Mouse (Mus musculus) spleen, adult 2 months (tissue): ENCODE measurements around the gene Slc6a20b. TPM values are rescaled to one million over a fixed set of nuclear protein-coding genes. Genes with fewer than 3 reads are reported as not detected.

Source experiments
- DNase-seq, 2 experiments: peaks; one replicate each; pipeline versions ENCODE4 v3.0.0 to v3.0.0-alpha.2; 2012 to 2021; ENCODE audit warnings: low spot score in 2 of 2, low read depth in 1 of 2
- H3K27ac ChIP-seq: fragments of 200-500 bp; 2 replicates; pipeline ENCODE4 v1.5.1; 2012; ENCODE audit warnings: low read length, inconsistent platforms; ENCODE audit not compliant: insufficient read depth
- H3K27me3 ChIP-seq: fragments of 200-500 bp; 2 replicates; pipeline ENCODE4 v1.6.1; 2012; ENCODE audit warnings: mild to moderate bottlenecking, moderate library complexity, low read length, inconsistent platforms; ENCODE audit not compliant: control insufficient read depth, insufficient read depth
- H3K36me3 ChIP-seq: fragments of 200-500 bp; 2 replicates; pipeline ENCODE4 v1.6.1; 2012; ENCODE audit warnings: mild to moderate bottlenecking, low read length, inconsistent platforms; ENCODE audit not compliant: control insufficient read depth, insufficient read depth
- H3K4me1 ChIP-seq: fragments of 200-500 bp; 2 replicates; pipeline ENCODE4 v1.6.1; 2011; ENCODE audit warnings: inconsistent platforms; ENCODE audit not compliant: control insufficient read depth, insufficient read depth, insufficient read length
- H3K4me3 ChIP-seq: fragments of 200-500 bp; 2 replicates; pipeline ENCODE4 v1.5.1; 2011; ENCODE audit warnings: mild to moderate bottlenecking, inconsistent platforms; ENCODE audit not compliant: insufficient read depth, insufficient read length; ENCODE audit errors: extremely low read depth
- CTCF ChIP-seq: fragments of 200-500 bp; IDR thresholded peaks from 2 replicates; pipeline ENCODE4 v1.5.1; 2011; ENCODE audit warnings: mild to moderate bottlenecking, inconsistent platforms; ENCODE audit not compliant: insufficient read depth, insufficient read length, insufficient replicate concordance; ENCODE audit errors: extremely low read depth
- POLR2A ChIP-seq: fragments of 200-500 bp; IDR thresholded peaks from 2 replicates; pipeline ENCODE4 v1.6.1; 2011; ENCODE audit warnings: low read depth, low read length, inconsistent platforms
- WGBS: fragments of 180-500 bp; shearing (Covaris S2); methylation state at CpG from one replicate; pipeline ENCODE4 v1.1.7; 2018; 5-methylcytosine and 5-hydroxymethylcytosine counted together
- polyA plus RNA-seq: library from polyadenylated mRNA; depleted of rRNA; stranded (reverse); fragments of >200 nt; gene quantifications from 2 replicates; pipeline ENCODE4 v1.2.3, GENCODE M21; 2012

Gene Slc6a20b
- polyA plus RNA-seq, 1 experiment: 0.25 TPM

- H3K4me1 ChIP-seq: no peaks in the 10 kb centered on the region
- TF ChIP-seq POLR2A: no peak
- TF ChIP-seq CTCF: no peak
- no peak for DNase-seq
- H3K4me3 ChIP-seq: no peak overlapping the region
- no peak overlapping the region for H3K27ac ChIP-seq
- no peaks in the 10 kb centered on the region for H3K36me3 ChIP-seq
- 58% methylated on average over 3 of the region's 3 CpGs for WGBS
- H3K27me3 ChIP-seq: no peaks in the 10 kb centered on the region
Measured at GRCm38 (mm10) chr9:123657457-123657856, 25.1 kb upstream of the Slc6a20b start.

- no peak overlapping the region for H3K4me3 ChIP-seq
- no peaks in the 10 kb centered on the region for H3K4me1 ChIP-seq
- TF ChIP-seq POLR2A (no peak), CTCF (no peak)
- no peaks in the 10 kb centered on the region for H3K36me3 ChIP-seq
- DNase-seq: no peak
- WGBS: 88% methylated on average over 4 of the region's 4 CpGs
- H3K27me3 ChIP-seq: no peaks in the 10 kb centered on the region
- no peak overlapping the region for H3K27ac ChIP-seq
Measured at GRCm38 (mm10) chr9:123651369-123651768, 19.0 kb upstream of the Slc6a20b start.

GRCm38 (mm10) chr9:123649785-123650511 is 17.6 kb upstream of the Slc6a20b start:
- no peak overlapping the region for H3K27ac ChIP-seq
- no peak for TF ChIP-seq CTCF
- TF ChIP-seq POLR2A: no peak
- no peaks in the 10 kb centered on the region for H3K4me1 ChIP-seq
- H3K27me3 ChIP-seq: no peaks in the 10 kb centered on the region
- WGBS: 95% methylated on average over 2 of the region's 2 CpGs
- DNase-seq: no peak
- H3K36me3 ChIP-seq: no peaks in the 10 kb centered on the region
- no peak overlapping the region for H3K4me3 ChIP-seq

GRCm38 (mm10) chr9:123640106-123640505 is 7.7 kb upstream of the Slc6a20b start:
- H3K27ac ChIP-seq: no peak overlapping the region
- no peak for TF ChIP-seq CTCF
- TF ChIP-seq POLR2A: no peak
- H3K36me3 ChIP-seq: no peaks in the 10 kb centered on the region
- no peaks in the 10 kb centered on the region for H3K27me3 ChIP-seq
- H3K4me1 ChIP-seq: no peaks in the 10 kb centered on the region
- no peak overlapping the region for H3K4me3 ChIP-seq
- DNase-seq: no peak
- 82% methylated on average over 1 of the region's 1 CpGs for WGBS

GRCm38 (mm10) chr9:123638668-123639089 is 6.3 kb upstream of the Slc6a20b start:
- Histone ChIP-seq H3K4me3 (no peak overlapping the region), H3K4me1 (no peaks in the 10 kb centered on the region), H3K36me3 (no peaks in the 10 kb centered on the region), H3K27ac (no peak overlapping the region), H3K27me3 (no peaks in the 10 kb centered on the region)
- no peak for DNase-seq
- TF ChIP-seq CTCF (peak; percentile 44; the same call in 1 of the 2 replicates), POLR2A (no peak)
- 16% methylated on average over 1 of the region's 1 CpGs for WGBS

- no peak for TF ChIP-seq POLR2A
- no peak for TF ChIP-seq CTCF
- Histone ChIP-seq H3K27me3 (no peaks in the 10 kb centered on the region), H3K27ac (no peak overlapping the region), H3K4me3 (no peak overlapping the region), H3K4me1 (no peaks in the 10 kb centered on the region), H3K36me3 (no peaks in the 10 kb centered on the region)
- DNase-seq: no peak
Measured at GRCm38 (mm10) chr9:123638231-123638630, 5.9 kb upstream of the Slc6a20b start.

GRCm38 (mm10) chr9:123636771-123637170 is 4.4 kb upstream of the Slc6a20b start:
- Histone ChIP-seq H3K4me1 (peaks cover 4% of the 10 kb centered on the region; the same call in 1 of the 2 replicates), H3K36me3 (no peaks in the 10 kb centered on the region), H3K27me3 (no peaks in the 10 kb centered on the region), H3K4me3 (no peak overlapping the region), H3K27ac (no peak overlapping the region)
- DNase-seq: no peak
- no peak for TF ChIP-seq CTCF
- TF ChIP-seq POLR2A: no peak
- WGBS: 81% methylated on average over 5 of the region's 5 CpGs
